Mouse (Mus musculus) heart, postnatal 0 days (tissue): ENCODE measurements around the gene Rims1.

Source experiments
- CTCF ChIP-seq: IDR thresholded peaks from 2 replicates; pipeline ENCODE4 v1.5.1; 2016; ENCODE audit warnings: antibody characterized with exemption, control low read depth, low read depth
- EP300 ChIP-seq: IDR thresholded peaks from 2 replicates; pipeline ENCODE4 v1.6.1; 2016; ENCODE audit warnings: antibody characterized with exemption, low read depth

DNA sequence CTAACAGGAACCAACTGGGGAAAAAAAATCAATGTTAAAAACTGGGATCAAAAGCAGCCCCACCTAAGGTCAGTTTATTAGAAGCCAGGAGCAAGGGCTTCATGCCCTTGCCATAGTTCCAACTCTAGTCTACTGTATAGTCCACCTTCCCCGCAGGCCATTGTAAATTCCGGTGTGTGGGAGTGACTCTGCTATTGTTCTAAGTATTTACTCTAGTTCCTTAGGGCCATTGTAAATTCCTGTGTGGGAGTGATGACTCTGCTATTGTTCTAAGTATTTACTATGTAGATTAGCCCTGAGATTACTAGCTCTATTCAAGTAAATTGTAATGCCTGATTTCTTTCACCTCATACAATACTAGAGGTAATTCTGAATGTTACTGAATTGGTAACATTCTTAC lies 339.2 kb downstream of the Rims1 start:
- TF ChIP-seq EP300: no peak
- no peak for TF ChIP-seq CTCF
